Mouse (Mus musculus) midbrain, embryonic 14.5 days (tissue): Measurements from ENCODE around the gene Tbc1d19. TPM values are rescaled to one million over a fixed set of nuclear protein-coding genes. Genes with fewer than 3 reads are reported as not detected.

ENCODE experiments used
- ATAC-seq: fragments of 200-750 bp; cut with Nextera tagmentation; 2 replicates; pipeline ENCODE4 v1.8.0; 2017; ENCODE audit warnings: moderate number of reproducible peaks, moderate library complexity; ENCODE audit not compliant: low FRiP score, low TSS enrichment
- DNase-seq: peaks from one replicate; pipeline ENCODE4 v3.0.0-alpha.2; 2015
- H3K27ac ChIP-seq: fragments of 300-500 bp; sonication (generic); replicated peaks from 2 replicates; pipeline ENCODE4 v1.5.1; 2014; ENCODE audit warnings: mild to moderate bottlenecking, low read depth, low read length, moderate library complexity
- H3K27me3 ChIP-seq: fragments of 300-500 bp; sonication (generic); 2 replicates; pipeline ENCODE4 v1.6.1; 2014; ENCODE audit warnings: low read length, control low read depth, mixed read lengths; ENCODE audit not compliant: control insufficient read depth, insufficient read depth
- H3K36me3 ChIP-seq: fragments of 300-500 bp; sonication (generic); 2 replicates; pipeline ENCODE4 v1.6.1; 2014; ENCODE audit warnings: low read length, control low read depth; ENCODE audit not compliant: control insufficient read depth, insufficient read depth
- H3K4me1 ChIP-seq: fragments of 300-500 bp; sonication (generic); 2 replicates; pipeline ENCODE4 v1.6.1; 2014; ENCODE audit warnings: mild to moderate bottlenecking, antibody characterized with exemption, low read length, control low read depth; ENCODE audit not compliant: control insufficient read depth, insufficient read depth
- H3K4me2 ChIP-seq: fragments of 300-500 bp; sonication (generic); 2 replicates; pipeline ENCODE4 v1.6.1; 2014; ENCODE audit warnings: mild to moderate bottlenecking, low read length, moderate library complexity
- H3K4me3 ChIP-seq: fragments of 300-500 bp; sonication (generic); replicated peaks from 2 replicates; pipeline ENCODE4 v1.5.1; 2014; ENCODE audit warnings: low read depth, low read length
- H3K9ac ChIP-seq: fragments of 300-500 bp; sonication (generic); replicated peaks from 2 replicates; pipeline ENCODE4 v1.6.1; 2014; ENCODE audit warnings: mild to moderate bottlenecking, low read length, moderate library complexity
- H3K9me3 ChIP-seq: fragments of 300-500 bp; sonication (generic); 2 replicates; pipeline ENCODE4 v1.6.1; 2016; ENCODE audit warnings: low read length, control low read depth, mixed read lengths; ENCODE audit not compliant: control insufficient read depth
- WGBS: fragments of 180-500 bp; shearing (Covaris S2); extraction: QIAGEN DNeasy Blood & Tissue Kit; methylation state at CpG from one replicate; pipeline ENCODE4 v1.1.7; 2014; 5-methylcytosine and 5-hydroxymethylcytosine counted together
- polyA plus RNA-seq: library from polyadenylated mRNA; unstranded; fragments of >200 nt; fragmentation: Nextera tagmentation; extraction: Ambion mirVana; gene quantifications from 2 replicates; pipeline ENCODE4 v1.2.1, GENCODE M21; 2014

The Tbc1d19 gene
- polyA plus RNA-seq, 1 experiment from 2014 or later = 71.0 TPM

DNA sequence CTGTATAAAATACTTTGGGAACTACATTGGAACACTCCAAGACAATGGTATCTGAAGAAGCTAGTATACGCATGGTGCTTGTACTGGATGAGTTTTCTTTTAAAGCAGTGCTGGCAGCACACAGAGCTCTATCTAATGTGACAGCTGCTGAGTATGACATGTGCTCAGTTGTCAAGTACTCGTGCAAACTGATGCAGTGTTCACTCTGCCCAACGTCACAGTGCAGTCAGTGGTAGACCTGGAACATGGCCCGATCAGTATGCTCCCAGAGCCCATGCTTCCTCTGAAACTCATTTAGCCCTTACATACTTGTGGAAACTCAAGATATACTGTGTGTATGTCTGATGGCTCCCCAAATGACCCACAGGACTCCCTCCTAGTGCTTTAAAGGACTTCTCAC, 25.1 kb downstream of the Tbc1d19 start:
- no peak for DNase-seq
- Histone ChIP-seq H3K27ac (no peak overlapping the region), H3K9me3 (no peaks in the 10 kb centered on the region), H3K4me2 (no peak overlapping the region), H3K9ac (no peak overlapping the region), H3K4me1 (no peaks in the 10 kb centered on the region), H3K27me3 (no peaks in the 10 kb centered on the region), H3K36me3 (peaks cover 35% of the 10 kb centered on the region), H3K4me3 (no peak overlapping the region)
- ATAC-seq = no peak
- 94% methylated on average over 4 of the region's 4 CpGs for WGBS

DNA sequence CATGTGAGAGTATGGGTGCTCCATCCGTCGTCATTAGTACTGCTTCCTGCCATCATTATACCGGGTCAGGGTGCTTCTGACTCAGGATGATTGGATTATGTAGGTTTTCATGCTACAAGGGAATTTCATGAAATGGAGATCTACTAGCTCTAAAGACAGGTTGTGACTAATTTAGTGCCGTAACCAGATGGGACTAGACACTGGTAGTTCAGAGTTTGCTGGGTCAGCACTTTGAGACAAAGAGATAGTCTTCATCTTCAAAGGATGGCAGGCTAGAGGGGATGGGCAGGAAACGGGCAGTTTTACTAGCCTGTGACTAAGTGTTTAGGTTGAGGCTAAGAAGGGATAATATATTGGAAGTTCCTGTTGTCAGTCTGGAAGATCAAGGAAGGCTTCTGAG, 31.9 kb downstream of the Tbc1d19 start:
- no peaks in the 10 kb centered on the region for H3K27me3 ChIP-seq
- no peak overlapping the region for H3K9ac ChIP-seq
- H3K4me1 ChIP-seq = no peaks in the 10 kb centered on the region
- no peak overlapping the region for H3K4me2 ChIP-seq
- ATAC-seq = no peak
- H3K36me3 ChIP-seq = peaks cover 18% of the 10 kb centered on the region
- H3K9me3 ChIP-seq = no peaks in the 10 kb centered on the region
- no peak overlapping the region for H3K27ac ChIP-seq
- H3K4me3 ChIP-seq = no peak overlapping the region
- DNase-seq = no peak
- WGBS = 91% methylated on average over 5 of the region's 5 CpGs

DNA sequence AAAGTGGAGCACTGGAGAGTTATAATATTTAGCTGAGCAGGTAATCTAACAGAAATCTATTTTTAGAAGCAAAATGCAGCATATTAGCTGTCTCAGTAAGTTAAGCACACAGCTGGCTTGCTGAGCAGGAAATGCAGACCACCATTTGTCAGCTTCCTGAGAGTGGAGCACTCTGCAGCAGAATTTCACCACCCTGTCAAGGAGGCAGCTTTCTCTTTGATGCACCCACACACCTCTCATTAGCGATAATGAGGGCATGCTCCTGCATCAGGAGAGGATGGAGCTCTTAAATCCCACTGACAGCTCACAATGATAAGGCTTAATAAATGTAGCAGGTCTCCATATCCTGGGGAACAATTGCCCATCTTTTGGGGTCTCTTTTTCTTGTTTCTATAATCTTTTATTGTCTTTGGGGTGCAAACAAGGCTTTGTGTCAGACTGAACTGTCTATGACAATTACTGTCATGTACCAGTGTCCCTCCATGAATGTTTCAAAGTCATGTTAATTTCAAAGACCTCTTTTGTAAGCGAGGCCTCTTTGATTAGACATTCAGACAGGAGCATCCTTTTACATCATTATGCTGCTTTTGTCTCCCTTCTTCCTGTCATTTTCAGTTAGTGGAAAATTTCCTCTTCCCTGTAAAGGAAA, 39.0 kb downstream of the Tbc1d19 start:
- Histone ChIP-seq H3K36me3 (peaks cover 22% of the 10 kb centered on the region; the same call in 1 of the 2 replicates), H3K27me3 (no peaks in the 10 kb centered on the region), H3K27ac (peak overlapping the region; percentile 55; the same call in 1 of the 2 replicates), H3K4me3 (no peak overlapping the region), H3K9ac (no peak overlapping the region), H3K4me2 (no peak overlapping the region), H3K9me3 (no peaks in the 10 kb centered on the region), H3K4me1 (no peaks in the 10 kb centered on the region)
- DNase-seq (peak; percentile 68), ATAC-seq (peak; percentile 84; the same call in 1 of the 2 replicates)
- 66% methylated on average over 2 of the region's 2 CpGs for WGBS

DNA sequence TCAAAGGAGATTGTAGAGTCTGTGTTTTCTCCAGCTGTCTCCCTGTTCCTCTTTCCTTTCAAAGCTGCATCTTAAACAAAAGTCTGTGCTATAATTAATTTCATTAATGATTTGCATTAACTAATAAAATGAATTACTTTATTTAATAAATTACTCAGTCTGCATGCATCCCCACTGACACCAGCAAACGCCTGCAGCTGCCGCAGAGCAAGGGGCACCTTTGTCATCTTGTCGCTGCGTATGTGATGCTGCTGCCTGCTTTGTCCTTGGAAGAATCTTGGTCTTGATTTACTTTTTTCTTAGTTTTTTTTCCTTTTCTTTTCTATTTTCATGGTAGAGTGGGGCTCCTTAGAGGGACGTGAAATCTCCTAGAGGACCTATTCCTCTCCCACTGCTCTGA, 43.2 kb downstream of the Tbc1d19 start:
- Histone ChIP-seq H3K27me3 (no peaks in the 10 kb centered on the region), H3K9me3 (no peaks in the 10 kb centered on the region), H3K4me3 (no peak overlapping the region), H3K27ac (no peak overlapping the region; the same call in 1 of the 2 replicates), H3K4me2 (no peak overlapping the region), H3K4me1 (no peaks in the 10 kb centered on the region), H3K9ac (no peak overlapping the region), H3K36me3 (peaks cover 28% of the 10 kb centered on the region)
- 57% methylated on average over 5 of the region's 5 CpGs for WGBS
- DNase-seq (peak; percentile 13), ATAC-seq (no peak)

DNA sequence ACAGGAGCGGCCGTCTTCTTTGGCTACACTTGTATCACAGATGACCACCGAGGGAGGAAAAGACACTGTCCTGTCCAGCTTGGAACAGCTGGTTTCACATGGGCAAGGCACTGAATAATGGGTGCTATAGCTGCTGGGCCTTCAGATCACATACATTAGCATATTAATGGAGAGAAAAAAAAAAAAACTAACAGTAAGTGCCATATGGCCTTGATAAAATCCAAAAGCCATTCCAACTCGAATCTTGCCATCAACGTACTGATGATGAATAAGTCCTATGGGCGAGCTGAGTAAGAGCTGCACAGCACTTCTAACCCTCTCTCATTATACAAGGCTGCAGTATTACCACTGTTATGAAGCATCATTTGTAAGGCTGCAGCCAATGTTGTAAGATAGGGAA, 45.2 kb downstream of the Tbc1d19 start:
- Histone ChIP-seq H3K9me3 (no peaks in the 10 kb centered on the region), H3K9ac (no peak overlapping the region), H3K4me3 (no peak overlapping the region), H3K27ac (no peak overlapping the region), H3K4me2 (no peak overlapping the region), H3K36me3 (peaks cover 28% of the 10 kb centered on the region), H3K27me3 (no peaks in the 10 kb centered on the region), H3K4me1 (no peaks in the 10 kb centered on the region)
- DNase-seq (peak; percentile 18), ATAC-seq (peak; percentile 58; the same call in 1 of the 2 replicates)
- WGBS = 43% methylated on average over 6 of the region's 6 CpGs

DNA sequence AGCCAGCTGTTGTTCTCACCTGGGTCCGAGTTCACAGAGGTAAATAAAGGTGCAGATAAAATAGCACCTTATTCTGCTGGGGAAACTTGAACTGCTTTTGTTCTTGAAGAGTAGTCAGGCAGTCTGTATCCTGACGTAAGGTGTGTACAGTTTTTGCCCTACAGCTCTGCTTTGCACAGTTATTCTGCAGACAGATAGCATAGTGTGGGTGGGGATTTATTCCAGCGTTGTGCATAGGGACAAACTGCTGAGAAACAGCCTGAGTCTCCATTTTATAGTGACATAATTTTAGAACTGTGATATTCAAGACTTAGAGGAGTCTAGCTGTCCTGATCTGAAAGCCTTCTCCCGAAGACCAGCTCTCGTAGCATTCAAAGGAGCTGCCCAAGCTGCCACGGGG, 46.6 kb downstream of the Tbc1d19 start:
- H3K4me2 ChIP-seq = no peak overlapping the region
- peaks cover 26% of the 10 kb centered on the region for H3K36me3 ChIP-seq
- H3K9me3 ChIP-seq = no peaks in the 10 kb centered on the region
- ATAC-seq (no peak), DNase-seq (no peak)
- no peak overlapping the region for H3K4me3 ChIP-seq
- no peak overlapping the region for H3K27ac ChIP-seq
- no peaks in the 10 kb centered on the region for H3K4me1 ChIP-seq
- 89% methylated on average over 6 of the region's 6 CpGs for WGBS
- H3K27me3 ChIP-seq = no peaks in the 10 kb centered on the region
- H3K9ac ChIP-seq = no peak overlapping the region

DNA sequence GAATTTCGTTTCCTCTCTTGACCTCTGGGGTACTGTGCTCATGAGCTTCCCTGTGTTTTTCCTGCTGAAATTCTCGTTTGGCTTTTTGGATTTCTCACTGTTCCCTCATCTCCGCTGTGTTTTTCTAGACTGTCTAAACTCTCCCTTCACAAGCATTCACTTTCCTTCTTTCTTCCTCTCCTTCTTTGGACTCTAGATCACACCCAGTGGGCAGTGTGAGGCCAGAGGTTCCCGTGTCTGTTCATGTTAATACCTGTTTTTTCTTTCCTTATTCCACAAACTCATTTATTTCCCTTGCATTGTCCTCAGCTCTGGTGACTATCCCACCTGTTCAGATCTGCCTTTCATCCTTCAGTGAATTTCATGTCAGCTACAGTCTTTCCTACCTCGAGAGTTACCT, 55.7 kb downstream of the Tbc1d19 start:
- no peaks in the 10 kb centered on the region for H3K27me3 ChIP-seq
- DNase-seq (no peak), ATAC-seq (no peak)
- no peak overlapping the region for H3K4me2 ChIP-seq
- H3K9me3 ChIP-seq = no peaks in the 10 kb centered on the region
- peaks cover 11% of the 10 kb centered on the region for H3K36me3 ChIP-seq
- H3K4me3 ChIP-seq = no peak overlapping the region
- no peak overlapping the region for H3K9ac ChIP-seq
- H3K27ac ChIP-seq = no peak overlapping the region
- 88% methylated on average over 5 of the region's 5 CpGs for WGBS
- no peaks in the 10 kb centered on the region for H3K4me1 ChIP-seq

DNA sequence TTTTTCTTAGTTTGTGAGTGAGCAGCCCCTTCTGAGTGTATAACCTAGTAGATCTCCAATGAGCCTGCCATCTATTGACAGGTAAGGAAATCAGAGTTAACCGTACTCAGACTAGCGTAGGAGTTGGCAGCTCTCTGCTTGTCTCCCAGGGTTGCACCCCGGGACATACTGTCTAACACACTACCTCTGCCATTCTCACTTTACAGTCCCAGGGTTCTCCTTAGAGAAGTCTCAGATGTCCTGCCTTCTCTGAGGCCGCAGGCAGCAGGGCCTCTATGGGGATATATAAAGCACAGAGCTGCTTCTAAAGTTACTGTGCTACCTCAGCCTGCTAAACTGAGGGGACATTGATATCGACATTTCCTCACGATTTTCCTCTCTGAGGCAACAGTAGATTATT, 56.6 kb downstream of the Tbc1d19 start:
- peaks cover 7% of the 10 kb centered on the region for H3K36me3 ChIP-seq
- H3K27ac ChIP-seq = no peak overlapping the region
- WGBS = 91% methylated on average over 6 of the region's 6 CpGs
- no peak overlapping the region for H3K4me2 ChIP-seq
- no peak overlapping the region for H3K4me3 ChIP-seq
- DNase-seq (no peak), ATAC-seq (no peak)
- no peaks in the 10 kb centered on the region for H3K9me3 ChIP-seq
- H3K27me3 ChIP-seq = no peaks in the 10 kb centered on the region
- H3K9ac ChIP-seq = no peak overlapping the region
- H3K4me1 ChIP-seq = no peaks in the 10 kb centered on the region

DNA sequence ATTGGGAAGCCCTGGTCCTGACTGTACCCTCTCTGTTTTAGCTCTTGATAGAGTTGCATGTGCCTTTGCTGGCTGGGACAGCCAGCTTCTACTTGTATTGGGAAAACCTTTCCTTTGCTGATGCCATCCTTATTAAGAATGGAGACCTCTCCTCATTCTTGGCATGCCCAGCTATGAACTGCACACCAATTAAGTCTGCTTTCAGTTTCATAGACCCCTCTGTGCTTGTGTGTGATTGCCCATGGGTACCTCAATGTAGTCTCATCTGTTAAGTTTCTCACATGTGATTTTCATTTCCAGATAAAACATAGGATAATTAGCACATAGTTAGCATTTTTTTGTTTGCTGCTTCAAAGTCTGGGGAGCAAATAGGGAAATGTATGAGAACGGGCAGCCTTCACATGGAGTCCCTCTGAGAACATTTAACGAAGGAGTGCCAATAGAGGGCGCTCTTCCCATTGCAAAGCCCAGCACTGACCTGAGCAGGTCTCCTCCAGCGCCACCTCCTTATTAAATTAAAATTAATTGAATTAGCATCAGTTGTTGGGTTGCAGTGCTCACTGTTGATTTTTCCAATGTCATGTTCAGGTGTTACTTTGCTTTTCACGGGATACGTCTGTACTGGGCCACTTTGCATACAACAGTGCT, 62.4 kb downstream of the Tbc1d19 start:
- no peaks in the 10 kb centered on the region for H3K4me1 ChIP-seq
- peaks cover 10% of the 10 kb centered on the region for H3K36me3 ChIP-seq
- no peak overlapping the region for H3K4me3 ChIP-seq
- 31% methylated on average over 6 of the region's 6 CpGs for WGBS
- H3K4me2 ChIP-seq = no peak overlapping the region
- H3K9me3 ChIP-seq = no peaks in the 10 kb centered on the region
- H3K27me3 ChIP-seq = no peaks in the 10 kb centered on the region
- DNase-seq (peak; percentile 83), ATAC-seq (peak; percentile 67; the same call in 1 of the 2 replicates)
- no peak overlapping the region for H3K27ac ChIP-seq
- H3K9ac ChIP-seq = no peak overlapping the region
